Mouse (Mus musculus): ENCODE data around the gene Dnajb11. TPM values are rescaled to one million over a fixed set of nuclear protein-coding genes. Genes with fewer than 3 reads are reported as not detected.

Dnajb11 gene
- total RNA-seq, 2 experiments from 2014 or later: 60.8 to 72.1 TPM

- no peak for DNase-seq (ENCODE audit: low spot score in 2 of 2)
These were observed 23.3 kb downstream of the Dnajb11 start for GRCm38 (mm10) chr16:22880900-22881299.

- DNase-seq (ENCODE audit: low spot score in 2 of 2): peak in 1 of 2 experiments; percentile 35
These were observed 23.8 kb downstream of the Dnajb11 start for GRCm38 (mm10) chr16:22881487-22881886.

GRCm38 (mm10) chr16:22883441-22883840 lies 25.8 kb downstream of the Dnajb11 start:
- no peak for DNase-seq (ENCODE audit: low spot score in 2 of 2)

DNA sequence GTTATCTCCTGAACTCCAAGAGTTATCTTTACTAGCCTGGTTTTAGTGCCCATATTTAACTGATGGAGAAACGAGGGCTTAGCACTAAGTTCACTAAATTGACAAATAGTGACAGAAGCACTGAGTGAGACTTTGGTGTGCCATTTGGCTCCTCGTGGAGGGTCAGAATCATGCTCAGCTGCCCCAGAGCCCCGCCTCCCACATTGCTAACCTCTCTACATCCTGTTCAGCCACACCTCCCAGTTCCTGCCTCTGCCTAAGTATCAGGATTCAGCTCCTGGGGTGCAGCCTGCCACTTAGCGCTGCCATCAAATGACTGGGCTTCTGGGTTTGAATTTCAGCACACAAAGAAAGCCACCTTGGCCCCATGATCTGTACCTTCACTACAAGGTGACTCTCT lies 27.7 kb downstream of the Dnajb11 start:
- DNase-seq (ENCODE audit: low spot score in 2 of 2): no peak

DNA sequence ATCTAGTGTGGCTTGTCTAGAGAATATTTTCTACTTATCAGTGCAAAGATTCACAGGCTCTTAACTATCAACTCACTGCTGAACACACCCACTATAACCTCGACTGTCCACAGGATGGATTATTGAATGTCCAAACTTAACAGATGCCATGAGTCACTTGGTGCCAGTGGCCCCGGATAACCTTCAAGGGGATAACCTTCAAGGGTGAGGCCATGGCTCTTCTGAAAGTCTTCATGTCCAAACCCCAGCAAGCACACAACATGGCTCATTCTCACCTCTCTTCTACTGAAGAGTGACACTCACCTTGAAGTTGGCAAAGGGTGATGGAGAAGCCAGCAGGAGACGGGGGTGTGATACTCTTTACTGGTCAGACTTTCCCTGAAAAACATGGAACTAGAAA lies 29.1 kb downstream of the Dnajb11 start:
- peak in 1 of 2 experiments; percentile 27 for DNase-seq (ENCODE audit: low spot score in 2 of 2)

DNA sequence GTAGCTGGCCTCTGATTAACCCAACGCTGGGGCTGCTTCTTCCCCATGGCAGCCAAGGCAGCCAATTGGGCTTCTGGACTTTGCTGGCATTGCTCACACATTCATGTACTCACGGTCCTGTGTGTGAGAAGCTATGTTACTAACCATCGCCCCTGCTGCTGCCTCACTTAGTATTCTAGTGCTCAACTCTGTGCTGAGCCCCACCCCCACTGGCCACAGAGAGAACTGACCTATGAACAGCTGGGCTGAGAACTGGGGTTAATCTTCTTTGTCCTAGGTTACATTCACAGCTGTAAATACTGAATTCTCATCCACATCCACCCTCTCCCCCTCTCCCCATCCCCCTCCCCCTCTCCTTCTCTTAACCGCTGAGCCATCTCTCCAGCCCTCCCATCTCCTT lies 31.2 kb downstream of the Dnajb11 start:
- no peak for DNase-seq (ENCODE audit: low spot score in 2 of 2)

DNA sequence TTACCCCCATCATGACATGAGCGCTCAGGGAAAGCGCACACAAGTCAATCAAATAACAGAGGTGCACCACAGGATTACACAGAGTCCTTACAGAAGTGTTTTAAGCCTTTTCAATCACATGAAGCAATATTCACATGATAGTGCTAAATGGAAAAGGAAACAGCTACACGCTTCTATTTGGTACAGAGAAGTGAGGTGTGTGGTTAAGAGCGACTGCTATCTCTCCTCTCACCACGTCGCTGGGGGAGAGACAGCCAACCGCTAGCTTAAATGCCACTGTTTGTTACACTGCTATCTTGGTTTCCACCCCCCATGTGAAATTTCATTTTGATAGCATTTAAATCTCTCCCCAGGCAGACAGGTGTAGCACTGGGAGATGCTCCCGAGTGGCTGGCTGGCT lies 32.1 kb downstream of the Dnajb11 start:
- no peak for DNase-seq (ENCODE audit: low spot score in 2 of 2)

- no peak for DNase-seq (ENCODE audit: low spot score in 2 of 2)
These were observed 33.3 kb downstream of the Dnajb11 start, which contains the start of gene Ahsg for GRCm38 (mm10) chr16:22890683-22891510. Gene Ahsg (plus strand): TSS chr16:22891277.

GRCm38 (mm10) chr16:22891733-22892154 lies 34.1 kb downstream of the Dnajb11 start:
- DNase-seq (ENCODE audit: low spot score in 2 of 2): no peak

GRCm38 (mm10) chr16:22894095-22894494 lies 36.5 kb downstream of the Dnajb11 start:
- no peak for DNase-seq (ENCODE audit: low spot score in 2 of 2)

GRCm38 (mm10) chr16:22896618-22897017 lies 39.0 kb downstream of the Dnajb11 start:
- no peak for DNase-seq (ENCODE audit: low spot score in 2 of 2)

- DNase-seq (ENCODE audit: low spot score in 2 of 2): no peak
These were observed 41.7 kb downstream of the Dnajb11 start for GRCm38 (mm10) chr16:22899346-22899745.

- DNase-seq (ENCODE audit: low spot score in 2 of 2): no peak
These were observed 42.4 kb downstream of the Dnajb11 start for GRCm38 (mm10) chr16:22899866-22900570.

DNA sequence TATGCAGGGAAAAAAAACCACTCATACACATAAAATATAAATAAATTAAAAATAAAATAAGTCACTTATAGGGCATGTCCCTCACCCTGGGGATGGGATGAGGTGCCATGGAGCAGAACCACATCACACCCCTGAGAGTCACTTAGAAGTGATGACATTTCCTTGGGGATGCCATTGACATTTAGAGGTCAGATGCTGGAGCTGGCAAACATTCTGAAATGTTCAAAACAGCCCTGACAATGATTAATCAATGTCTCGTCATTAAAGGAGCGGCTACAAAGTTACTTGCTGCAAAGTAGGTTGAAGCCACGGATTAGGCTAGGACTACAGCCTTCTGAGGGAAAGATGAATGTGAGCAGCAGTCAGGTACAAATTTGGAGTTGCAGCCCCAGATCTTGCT lies 43.7 kb downstream of the Dnajb11 start:
- no peak for DNase-seq (ENCODE audit: low spot score in 2 of 2)

- no peak for DNase-seq (ENCODE audit: low spot score in 2 of 2)
These were observed 51.6 kb downstream of the Dnajb11 start for GRCm38 (mm10) chr16:22909290-22909689.

GRCm38 (mm10) chr16:22911986-22912385 lies 54.3 kb downstream of the Dnajb11 start:
- no peak for DNase-seq (ENCODE audit: low spot score in 2 of 2)

- no peak for DNase-seq (ENCODE audit: low spot score in 2 of 2)
These were observed 55.2 kb downstream of the Dnajb11 start for GRCm38 (mm10) chr16:22912886-22913285.

DNA sequence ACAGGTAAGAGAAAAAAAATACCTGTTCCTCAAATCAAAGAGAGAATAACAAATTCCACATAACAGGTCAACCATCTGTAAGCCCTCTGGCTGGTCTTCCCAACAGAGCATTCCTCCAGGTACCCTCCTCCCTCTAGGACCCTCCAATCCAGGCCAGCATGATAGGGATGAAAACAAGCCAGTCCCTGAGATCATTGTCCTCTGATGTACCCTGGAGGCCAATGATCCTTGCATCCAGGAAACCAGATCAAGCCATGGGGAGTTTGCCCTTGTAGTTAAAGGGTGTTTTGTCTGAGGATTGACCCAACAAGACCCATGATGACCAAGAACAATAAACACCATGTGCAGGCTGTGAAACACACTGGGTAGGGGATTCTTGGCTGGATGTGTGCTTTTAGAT lies 56.6 kb downstream of the Dnajb11 start:
- DNase-seq (ENCODE audit: low spot score in 2 of 2): no peak

DNA sequence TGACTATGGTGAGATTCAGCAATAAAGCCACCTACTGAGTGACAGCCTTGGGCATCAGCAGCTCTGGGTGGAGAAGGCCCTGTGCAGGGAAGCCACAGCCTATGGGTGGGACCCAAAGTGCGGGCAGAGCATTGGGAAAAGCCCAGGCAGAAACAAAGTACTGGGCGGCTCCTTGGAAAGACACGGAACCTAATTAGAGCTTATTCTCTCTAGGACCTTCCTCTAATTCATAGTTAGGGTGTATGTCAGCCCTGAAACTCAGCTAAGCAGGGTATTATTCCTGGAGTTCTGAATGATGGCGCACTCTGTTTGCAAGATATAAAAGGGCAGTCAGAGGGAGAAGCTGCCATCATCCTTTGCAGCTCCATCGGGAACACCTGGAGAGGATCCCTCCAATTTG lies 60.4 kb downstream of the Dnajb11 start, which contains the start of gene Fetub:
Gene Fetub, plus strand, starts transcription at position 301 of the 400 bp plus-strand sequence.
- DNase-seq (ENCODE audit: low spot score in 2 of 2): no peak

GRCm38 (mm10) chr16:22918664-22919312 lies 61.1 kb downstream of the Dnajb11 start:
- peak in 1 of 2 experiments; percentile 19 for DNase-seq (ENCODE audit: low spot score in 2 of 2)

- peak; percentile 34 to 38 for DNase-seq (ENCODE audit: low spot score in 2 of 2)
These were observed 62.6 kb downstream of the Dnajb11 start for GRCm38 (mm10) chr16:22919971-22920854.
